Mouse (Mus musculus) neural tube, postnatal 0 days (tissue): Measurements from ENCODE around the gene Nlrp1a. TPM values are rescaled to one million over a fixed set of nuclear protein-coding genes. Genes with fewer than 3 reads are reported as not detected.

Experiments used
- polyA plus RNA-seq: library from polyadenylated mRNA; unstranded; fragments of >200 nt; fragmentation: Nextera tagmentation; extraction: Ambion mirVana; gene quantifications from 2 replicates; pipeline ENCODE4 v1.2.1, GENCODE M21; 2015

Gene Nlrp1a
- polyA plus RNA-seq = not detected in 2 replicates

GRCm38 (mm10) chr11:71144661-71145060 is at the start of gene Nlrp1a:
Nlrp1a (minus strand) TSS chr11:71144704.

Other genes starting within 250 kb of the Nlrp1a start
- 80.3 and 86.6 TPM in 2 replicates for gene Nup88, start 174.7 kb downstream of the Nlrp1a start, polyA plus RNA-seq
- 68.7 and 70.7 TPM in 2 replicates for gene Rpain, start 174.5 kb downstream of the Nlrp1a start, polyA plus RNA-seq
- gene C1qbp, start 161.7 kb downstream of the Nlrp1a start, polyA plus RNA-seq = 180 and 197 TPM in 2 replicates
- 8.2 and 9.2 TPM in 2 replicates for gene Dhx33, start 140.3 kb downstream of the Nlrp1a start, polyA plus RNA-seq
- 15.8 and 17.7 TPM in 2 replicates for gene Mis12, start 125.1 kb downstream of the Nlrp1a start, polyA plus RNA-seq
- 24.3 and 27.5 TPM in 2 replicates for gene Derl2, start 124.9 kb downstream of the Nlrp1a start, polyA plus RNA-seq
- 736 and 759 TPM in 2 replicates for gene 6330403K07Rik, start 111.2 kb downstream of the Nlrp1a start, polyA plus RNA-seq
- not detected in 2 replicates for gene Nlrp1b, start 86.0 kb upstream of the Nlrp1a start, polyA plus RNA-seq